Mouse (Mus musculus) midbrain, postnatal 0 days (tissue): ENCODE measurements around the gene Cyp2s1. TPM values are rescaled to one million over a fixed set of nuclear protein-coding genes. Genes with fewer than 3 reads are reported as not detected.

Source experiments
- ATAC-seq: fragments of 200-750 bp; cut with Nextera tagmentation; 2 replicates; pipeline ENCODE4 v1.8.0; 2017; ENCODE audit warnings: moderate number of reproducible peaks, mild to moderate bottlenecking, moderate TSS enrichment, moderate library complexity; ENCODE audit not compliant: low FRiP score
- DNase-seq: peaks from one replicate; pipeline ENCODE4 v3.0.0-alpha.2; 2015; ENCODE audit warnings: low spot score
- H3K27ac ChIP-seq: fragments of 300-500 bp; sonication (generic); 2 replicates; pipeline ENCODE4 v1.5.1; 2014; ENCODE audit warnings: low read depth, mild to moderate bottlenecking, low read length, mixed read lengths
- H3K27me3 ChIP-seq: fragments of 300-500 bp; sonication (generic); 2 replicates; pipeline ENCODE4 v1.6.1; 2014; ENCODE audit warnings: low read length, control low read depth, mixed read lengths; ENCODE audit not compliant: insufficient read depth
- H3K36me3 ChIP-seq: fragments of 300-500 bp; sonication (generic); 2 replicates; pipeline ENCODE4 v1.6.1; 2014; ENCODE audit warnings: low read length, control low read depth, mixed read lengths; ENCODE audit not compliant: insufficient read depth
- H3K4me1 ChIP-seq: fragments of 300-500 bp; sonication (generic); 2 replicates; pipeline ENCODE4 v1.6.1; 2014; ENCODE audit warnings: mild to moderate bottlenecking, control low read depth, antibody characterized with exemption, low read length, mixed read lengths; ENCODE audit not compliant: insufficient read depth
- H3K4me2 ChIP-seq: fragments of 300-500 bp; sonication (generic); 2 replicates; pipeline ENCODE4 v1.6.1; 2014; ENCODE audit warnings: low read depth, mild to moderate bottlenecking, low read length, mixed read lengths; ENCODE audit not compliant: poor library complexity, severe bottlenecking
- H3K4me3 ChIP-seq: fragments of 300-500 bp; sonication (generic); 2 replicates; pipeline ENCODE4 v1.5.1; 2014; ENCODE audit warnings: low read depth, mild to moderate bottlenecking, low read length, moderate library complexity
- H3K9ac ChIP-seq: fragments of 300-500 bp; sonication (generic); replicated peaks from 2 replicates; pipeline ENCODE4 v1.6.1; 2014; ENCODE audit warnings: mild to moderate bottlenecking, low read length, moderate library complexity, mixed read lengths; ENCODE audit not compliant: poor library complexity, severe bottlenecking
- H3K9me3 ChIP-seq: fragments of 300-500 bp; sonication (generic); 2 replicates; pipeline ENCODE4 v1.6.1; 2016; ENCODE audit warnings: low read length, control low read depth
- CTCF ChIP-seq: IDR thresholded peaks from 2 replicates; pipeline ENCODE4 v1.5.1; 2016; ENCODE audit warnings: antibody characterized with exemption, mild to moderate bottlenecking
- WGBS: fragments of 180-500 bp; shearing (Covaris S2); extraction: QIAGEN DNeasy Blood & Tissue Kit; methylation state at CpG from one replicate; pipeline ENCODE4 v1.1.7; 2014; 5-methylcytosine and 5-hydroxymethylcytosine counted together
- polyA plus RNA-seq: library from polyadenylated mRNA; unstranded; fragments of >200 nt; fragmentation: Nextera tagmentation; extraction: Ambion mirVana; gene quantifications from 2 replicates; pipeline ENCODE4 v1.2.1, GENCODE M21; 2015
- total RNA-seq: library from RNA; depleted of rRNA; stranded (reverse); fragments of >200 nt; gene quantifications from 2 replicates; pipeline ENCODE4 v1.2.3, GENCODE M21; 2014

Gene Cyp2s1
- total and polyA plus RNA-seq, 2 experiments from 2014 or later = 2.5 to 3.0 TPM

DNA sequence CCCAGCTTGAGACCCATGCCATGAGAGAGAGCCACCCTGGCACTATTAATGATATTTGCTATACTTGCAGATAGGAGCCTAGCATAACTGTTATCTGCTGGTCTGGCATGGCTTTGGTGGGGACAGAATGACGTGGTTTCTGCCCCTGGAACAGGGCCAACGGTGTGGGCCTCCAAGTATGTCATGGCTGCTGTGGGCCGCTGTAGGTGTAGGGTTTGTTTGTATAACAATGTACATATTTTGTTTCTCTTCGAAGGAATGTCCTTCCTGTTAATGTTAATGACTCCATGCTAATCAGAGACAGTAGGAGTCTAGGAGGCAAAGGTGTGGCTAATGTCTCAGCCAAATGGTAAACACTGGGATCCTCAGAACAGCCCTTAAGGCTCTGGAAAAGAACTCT, 24.2 kb upstream of the Cyp2s1 start:
- Histone ChIP-seq H3K27ac (no peak overlapping the region), H3K9ac (no peak overlapping the region), H3K27me3 (no peaks in the 10 kb centered on the region), H3K4me1 (no peaks in the 10 kb centered on the region), H3K4me3 (no peak overlapping the region), H3K4me2 (no peak overlapping the region), H3K36me3 (no peaks in the 10 kb centered on the region), H3K9me3 (no peaks in the 10 kb centered on the region)
- TF ChIP-seq CTCF = no peak
- DNase-seq (no peak), ATAC-seq (no peak)
- 73% methylated on average over 4 of the region's 4 CpGs for WGBS

DNA sequence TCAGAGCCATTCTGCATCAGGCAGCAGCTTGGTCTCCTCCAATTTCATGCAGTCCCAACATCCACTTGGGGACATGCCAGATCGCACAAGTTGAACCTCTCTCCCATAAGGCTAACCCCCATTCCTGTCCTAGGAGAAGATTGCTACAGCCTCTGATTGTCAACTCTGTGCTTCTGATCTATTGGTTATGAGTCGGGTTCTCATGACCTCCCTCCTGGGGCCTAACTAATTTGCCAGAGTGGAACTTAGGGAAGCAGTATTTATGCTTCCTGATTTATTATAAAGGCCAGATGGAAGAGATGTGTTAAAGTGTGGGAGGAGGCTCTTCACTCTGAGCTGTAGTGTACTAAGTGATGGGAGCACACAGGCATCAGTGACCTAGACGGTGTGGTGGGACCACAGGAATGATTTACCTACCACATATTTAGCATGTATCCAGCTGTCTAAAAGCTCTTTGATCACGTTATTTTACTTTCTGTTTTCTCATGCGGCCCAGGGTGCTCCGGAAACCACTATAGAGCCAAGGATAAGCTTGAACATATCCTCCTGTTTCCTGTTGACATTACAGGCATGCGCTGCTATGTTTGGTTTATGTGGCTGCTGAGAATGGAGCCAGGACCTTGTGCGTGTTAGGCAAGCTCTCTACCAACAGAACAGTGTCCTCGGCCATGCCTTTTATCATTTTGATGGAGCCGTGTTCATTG, 18.6 kb upstream of the Cyp2s1 start:
- TF ChIP-seq CTCF = no peak
- DNase-seq = no peak
- H3K4me1 ChIP-seq = no peaks in the 10 kb centered on the region
- H3K4me3 ChIP-seq = no peak overlapping the region
- no peaks in the 10 kb centered on the region for H3K36me3 ChIP-seq
- H3K27me3 ChIP-seq = no peaks in the 10 kb centered on the region
- H3K9ac ChIP-seq = no peak overlapping the region
- WGBS = 80% methylated on average over 10 of the region's 10 CpGs
- no peak overlapping the region for H3K27ac ChIP-seq
- no peak overlapping the region for H3K4me2 ChIP-seq
- H3K9me3 ChIP-seq = no peaks in the 10 kb centered on the region
- ATAC-seq = no peak

DNA sequence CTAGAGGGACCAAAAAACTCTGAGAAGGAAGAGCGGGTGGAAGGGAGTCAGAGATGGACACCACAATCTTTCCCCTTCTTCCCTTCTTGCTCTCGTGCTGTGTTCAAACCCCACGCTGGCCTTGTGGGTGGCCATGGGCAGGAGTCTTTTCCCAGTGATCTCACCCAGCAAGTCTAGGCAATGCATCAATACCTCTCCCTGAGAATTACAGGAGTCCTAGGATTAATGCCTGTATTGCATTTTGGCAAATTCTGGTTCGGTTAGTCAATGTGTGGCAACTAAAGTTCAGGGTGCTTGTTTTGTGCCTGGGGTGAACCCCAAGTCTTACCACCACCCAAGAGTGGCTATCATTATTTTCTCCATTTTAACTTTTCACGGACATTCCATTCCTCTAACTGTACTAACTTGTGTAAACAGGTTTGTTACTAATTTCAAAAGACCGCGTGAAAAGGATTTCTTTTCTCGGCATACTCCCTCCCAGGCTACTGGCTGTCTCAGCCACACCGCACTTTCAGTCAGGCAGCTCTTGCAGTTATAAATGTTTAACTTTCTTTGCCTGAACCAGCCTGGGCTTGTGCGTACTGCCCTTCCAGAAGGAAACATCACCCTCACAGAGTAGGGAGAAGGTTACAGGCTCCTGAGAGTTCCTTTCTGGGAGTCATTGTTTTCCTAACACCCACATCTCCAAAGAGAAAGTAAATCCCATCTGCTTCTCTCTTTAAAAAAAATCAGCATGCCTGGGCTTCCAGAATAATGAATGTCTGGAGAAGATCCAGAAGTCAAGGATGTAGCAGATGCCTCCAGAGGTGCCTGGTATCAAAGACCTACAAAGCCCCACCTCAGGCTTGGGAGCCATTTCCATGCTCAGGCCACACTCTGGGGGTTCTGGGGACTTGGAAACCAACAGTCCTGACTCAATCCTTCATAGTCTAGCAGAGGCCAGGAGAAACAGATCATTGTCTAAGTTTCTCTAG, 15.1 kb upstream of the Cyp2s1 start:
- H3K36me3 ChIP-seq = no peaks in the 10 kb centered on the region
- DNase-seq (no peak), ATAC-seq (no peak)
- no peaks in the 10 kb centered on the region for H3K27me3 ChIP-seq
- no peak overlapping the region for H3K9ac ChIP-seq
- H3K27ac ChIP-seq = no peak overlapping the region
- 79% methylated on average over 10 of the region's 10 CpGs for WGBS
- H3K9me3 ChIP-seq = no peaks in the 10 kb centered on the region
- H3K4me2 ChIP-seq = no peak overlapping the region
- no peak overlapping the region for H3K4me3 ChIP-seq
- H3K4me1 ChIP-seq = no peaks in the 10 kb centered on the region
- TF ChIP-seq CTCF = no peak

DNA sequence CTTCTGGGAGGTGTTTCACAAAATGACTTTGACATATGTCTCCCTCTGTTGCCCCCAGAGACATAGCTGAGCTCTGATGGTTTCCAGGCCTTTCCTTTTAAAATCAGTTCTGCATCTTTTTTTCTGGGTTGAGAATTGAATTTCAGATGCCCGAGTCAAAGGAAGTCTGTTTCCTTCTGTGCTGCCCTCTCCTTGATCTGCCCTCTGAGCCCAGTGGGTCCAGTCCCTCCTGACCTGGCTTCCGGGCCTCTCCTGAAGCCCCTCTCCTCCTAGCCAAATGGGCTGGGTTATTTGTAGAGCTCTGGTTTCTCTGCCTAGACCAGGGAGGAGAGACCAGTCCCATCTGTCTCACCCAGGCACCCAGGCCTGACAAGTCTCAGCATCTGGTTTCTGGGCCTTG, 13.5 kb upstream of the Cyp2s1 start:
- ATAC-seq (no peak), DNase-seq (no peak)
- Histone ChIP-seq H3K27me3 (no peaks in the 10 kb centered on the region), H3K4me2 (no peak overlapping the region), H3K4me1 (no peaks in the 10 kb centered on the region), H3K9me3 (no peaks in the 10 kb centered on the region), H3K27ac (no peak overlapping the region), H3K9ac (no peak overlapping the region), H3K4me3 (no peak overlapping the region), H3K36me3 (no peaks in the 10 kb centered on the region)
- TF ChIP-seq CTCF = no peak
- 62% methylated on average over 2 of the region's 2 CpGs for WGBS

- TF ChIP-seq CTCF = no peak
- Histone ChIP-seq H3K9ac (no peak overlapping the region), H3K4me2 (no peak overlapping the region), H3K4me3 (no peak overlapping the region), H3K9me3 (no peaks in the 10 kb centered on the region), H3K36me3 (no peaks in the 10 kb centered on the region), H3K27ac (no peak overlapping the region), H3K27me3 (no peaks in the 10 kb centered on the region), H3K4me1 (no peaks in the 10 kb centered on the region)
- WGBS = 73% methylated on average over 3 of the region's 3 CpGs
- no peak for DNase-seq
- ATAC-seq = no peak
Measured at GRCm38 (mm10) chr7:25827199-25827598, 10.5 kb upstream of the Cyp2s1 start.

DNA sequence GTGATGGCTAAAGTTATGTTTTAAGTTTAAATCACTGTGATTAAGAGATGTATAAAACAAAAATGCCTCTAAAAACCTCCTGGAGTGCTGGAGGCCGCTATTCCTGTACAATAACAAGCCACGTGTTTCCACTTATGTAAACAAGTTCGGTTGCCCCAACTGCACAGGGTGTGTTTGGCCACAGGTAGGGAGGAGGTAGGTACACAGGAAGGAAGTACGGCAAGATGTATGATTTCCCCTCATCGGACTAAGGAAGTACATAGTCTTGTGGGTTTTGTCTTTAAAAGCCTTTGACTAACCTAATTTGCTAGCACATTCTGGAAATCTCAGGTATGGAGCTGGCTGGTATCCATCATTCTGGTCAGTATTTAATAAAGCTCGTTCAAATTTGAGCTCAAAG, 9.3 kb upstream of the Cyp2s1 start:
- no peaks in the 10 kb centered on the region for H3K9me3 ChIP-seq
- DNase-seq = no peak
- no peak overlapping the region for H3K9ac ChIP-seq
- no peaks in the 10 kb centered on the region for H3K4me1 ChIP-seq
- ATAC-seq = no peak
- H3K27ac ChIP-seq = no peak overlapping the region
- TF ChIP-seq CTCF = no peak
- no peak overlapping the region for H3K4me2 ChIP-seq
- no peaks in the 10 kb centered on the region for H3K36me3 ChIP-seq
- 83% methylated on average over 6 of the region's 6 CpGs for WGBS
- no peak overlapping the region for H3K4me3 ChIP-seq
- H3K27me3 ChIP-seq = no peaks in the 10 kb centered on the region
